Mouse (Mus musculus) Muller cell, postnatal 12 days (primary cell): Measurements from ENCODE around the gene Esam.

Source experiments
- DNase-seq: peaks from one replicate; pipeline ENCODE4 v3.0.0-alpha.2; 2015; ENCODE audit errors: inconsistent ontology term

Esam gene

DNA sequence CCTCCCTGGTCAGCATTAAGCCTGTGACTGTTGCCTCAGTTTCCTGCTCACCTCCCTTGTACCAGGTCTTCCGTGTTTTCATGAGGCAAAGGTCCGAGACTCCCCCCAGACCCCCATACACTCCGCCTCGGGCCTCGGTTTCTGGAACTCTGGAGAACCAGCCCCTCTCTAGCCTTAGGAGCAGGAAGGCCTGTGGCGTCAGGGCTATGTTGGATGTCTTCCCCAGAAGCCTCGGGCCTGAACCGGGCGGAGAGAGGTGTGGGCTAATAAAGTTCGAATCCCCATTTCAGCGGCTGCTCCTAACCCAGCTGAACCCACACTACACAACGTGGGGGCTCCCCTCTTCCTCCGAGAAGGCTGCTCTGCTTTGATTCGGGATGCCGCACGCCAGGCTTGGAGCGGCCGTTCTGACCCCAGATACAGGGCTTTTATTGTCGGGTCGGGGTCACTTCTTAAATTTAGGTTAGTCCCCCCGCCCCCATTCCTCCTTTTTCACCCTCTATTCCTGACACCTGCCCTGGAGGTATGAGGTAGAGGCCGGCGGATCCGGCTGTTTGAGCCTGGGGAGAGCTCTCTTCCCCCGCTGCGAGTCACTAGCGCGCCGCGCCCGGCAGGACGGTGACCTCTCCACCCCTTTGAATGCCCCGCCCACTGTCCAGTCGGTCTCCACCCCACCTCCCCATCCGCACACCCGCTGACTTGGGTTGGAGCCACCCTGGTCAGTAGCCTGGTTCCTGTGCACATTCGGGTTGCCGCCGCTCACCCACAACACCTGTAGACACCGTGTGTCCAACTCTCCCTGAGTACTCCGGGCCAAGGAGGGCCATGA lies at the start of gene Esam:
TSS of gene Esam (plus strand) at position 683 of the 829 bp plus-strand sequence.
- DNase-seq = peak; percentile 5

DNA sequence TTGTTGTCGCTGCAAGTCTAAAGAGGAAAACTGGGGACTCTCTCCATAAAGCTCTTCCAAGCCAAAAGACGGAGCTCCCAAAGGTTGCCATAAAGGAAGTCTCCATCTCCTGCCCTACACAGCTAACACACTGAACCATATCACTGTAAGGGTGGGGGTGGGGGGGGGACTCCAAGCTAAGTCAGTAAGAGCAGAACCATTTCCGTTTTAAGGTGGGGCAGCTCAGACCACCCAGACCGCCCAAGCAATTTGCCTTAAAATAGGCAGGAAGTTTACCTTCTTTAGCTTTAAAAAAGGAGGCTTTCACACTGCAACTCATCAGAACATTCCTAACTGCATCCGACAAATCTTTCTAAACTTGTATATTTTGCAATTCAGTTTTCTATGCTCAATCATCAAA lies 42.7 kb upstream of the Esam start:
- no peak for DNase-seq

DNA sequence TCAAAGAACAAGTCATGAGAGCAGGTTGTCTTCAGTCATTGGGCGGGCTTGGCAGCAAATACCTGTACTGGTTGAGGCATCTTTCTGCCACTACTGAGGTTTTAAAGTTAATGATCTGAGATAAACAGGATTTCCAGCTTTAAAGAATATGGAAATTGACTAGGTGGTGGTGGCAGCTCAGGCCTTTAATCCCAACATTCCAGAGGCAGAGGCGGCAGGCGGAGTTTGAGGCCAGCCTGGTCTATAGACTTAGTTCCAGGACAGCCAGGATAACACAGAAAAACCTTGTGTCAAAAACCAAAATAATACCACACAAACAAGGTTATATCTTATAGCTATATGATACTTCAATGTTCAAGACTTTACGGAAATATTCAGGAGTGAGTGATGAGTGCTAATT lies 39.8 kb upstream of the Esam start:
- no peak for DNase-seq

DNA sequence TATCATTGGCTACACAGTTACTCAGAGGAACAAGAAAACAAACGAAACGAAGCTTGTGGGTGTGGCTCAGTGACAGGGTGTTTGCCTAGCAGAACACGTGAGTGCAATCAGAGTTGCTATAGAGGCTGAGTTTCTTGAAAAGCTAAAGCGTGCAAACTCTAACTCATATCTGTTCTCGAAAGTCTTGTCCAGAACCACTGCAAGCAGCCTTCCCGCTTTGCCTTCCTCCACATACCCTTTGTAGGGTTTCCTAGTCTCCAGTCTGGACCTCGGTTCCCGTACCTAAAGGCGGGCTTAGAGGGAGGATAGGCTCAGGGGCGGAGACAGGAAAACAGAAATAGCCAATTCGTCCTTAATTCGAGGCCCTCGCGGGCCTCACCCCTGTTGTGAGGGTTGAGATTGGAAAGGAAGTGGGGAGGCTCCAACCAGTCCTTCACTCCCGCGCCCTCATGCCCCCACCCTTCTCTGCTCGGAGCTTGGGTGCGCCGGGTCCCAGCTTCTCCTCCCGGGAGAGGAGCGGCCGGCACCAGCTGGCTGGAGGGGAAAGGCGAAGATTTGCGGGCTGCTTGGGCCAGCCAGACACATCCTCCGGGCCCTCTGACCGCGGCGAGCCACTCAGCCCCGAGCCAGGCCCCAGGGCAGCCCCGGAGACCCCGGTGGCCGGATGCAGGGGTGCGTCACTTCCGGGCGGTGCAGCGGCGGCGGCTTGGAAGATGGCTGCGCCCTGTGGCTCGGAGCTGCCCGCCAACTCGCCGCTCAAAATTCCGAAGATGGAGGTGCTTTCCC lies 39.1 kb upstream of the Esam start, which contains the start of gene Msantd2:
TSS of gene Msantd2 (plus strand) at position 709 of the 786 bp plus-strand sequence.
- peak; percentile 93 for DNase-seq

DNA sequence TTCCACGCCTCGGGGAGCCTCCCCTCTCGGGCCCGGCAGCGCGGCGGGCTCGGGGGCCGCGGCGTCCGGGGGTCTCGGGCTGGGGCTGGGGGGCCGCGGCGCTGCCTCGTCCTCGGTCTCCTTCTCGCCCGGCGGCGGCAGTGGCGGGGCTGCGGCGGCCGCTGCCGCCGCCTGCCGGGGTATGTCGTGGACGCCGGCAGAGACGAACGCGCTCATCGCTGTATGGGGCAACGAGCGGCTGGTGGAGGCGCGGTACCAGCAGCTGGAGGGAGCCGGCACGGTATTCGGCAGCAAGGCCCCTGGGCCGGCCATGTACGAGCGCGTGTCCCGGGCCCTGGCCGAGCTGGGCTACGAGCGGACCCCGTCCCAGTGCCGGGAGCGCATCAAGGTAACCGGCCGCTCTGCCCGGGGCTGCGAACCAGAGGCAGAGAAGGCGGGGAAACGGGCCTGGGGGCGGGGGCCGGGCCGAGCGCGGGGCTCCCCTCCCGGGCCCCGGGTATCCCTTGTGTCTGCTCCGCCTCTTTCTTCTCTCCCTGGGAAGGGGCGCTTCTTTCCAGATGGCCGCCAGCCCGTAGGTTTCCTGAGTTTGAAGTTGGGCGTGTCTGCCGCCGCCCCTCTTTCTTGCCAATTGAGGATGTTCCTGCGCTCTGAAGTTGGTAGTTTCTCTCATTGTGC lies 38.3 kb upstream of the Esam start:
- DNase-seq = peak; percentile 73

GRCm38 (mm10) chr9:37495761-37496160 lies 32.1 kb upstream of the Esam start:
- no peak for DNase-seq

DNA sequence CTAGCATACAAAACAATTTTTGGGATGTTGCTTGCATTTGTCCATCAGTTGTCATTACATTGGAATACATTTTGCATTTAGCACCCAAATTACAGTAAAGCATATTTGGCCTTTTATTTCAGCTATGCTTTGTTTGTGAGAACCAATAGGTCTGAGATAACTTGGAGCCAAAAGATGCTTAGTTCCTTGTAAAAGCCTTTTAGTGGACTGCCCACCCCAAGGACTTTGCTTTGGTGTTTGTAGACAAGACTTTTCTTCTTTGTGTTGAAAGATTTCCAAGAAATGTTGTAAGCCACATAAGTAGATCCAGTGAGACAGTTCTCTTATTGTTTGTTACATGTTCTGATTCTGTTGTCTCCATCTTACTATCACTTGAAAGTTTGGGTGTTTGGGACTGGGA lies 31.6 kb upstream of the Esam start:
- DNase-seq = no peak

- no peak for DNase-seq
Measured at GRCm38 (mm10) chr9:37500201-37500600, 27.7 kb upstream of the Esam start.

GRCm38 (mm10) chr9:37501170-37501569 lies 26.7 kb upstream of the Esam start:
- no peak for DNase-seq

DNA sequence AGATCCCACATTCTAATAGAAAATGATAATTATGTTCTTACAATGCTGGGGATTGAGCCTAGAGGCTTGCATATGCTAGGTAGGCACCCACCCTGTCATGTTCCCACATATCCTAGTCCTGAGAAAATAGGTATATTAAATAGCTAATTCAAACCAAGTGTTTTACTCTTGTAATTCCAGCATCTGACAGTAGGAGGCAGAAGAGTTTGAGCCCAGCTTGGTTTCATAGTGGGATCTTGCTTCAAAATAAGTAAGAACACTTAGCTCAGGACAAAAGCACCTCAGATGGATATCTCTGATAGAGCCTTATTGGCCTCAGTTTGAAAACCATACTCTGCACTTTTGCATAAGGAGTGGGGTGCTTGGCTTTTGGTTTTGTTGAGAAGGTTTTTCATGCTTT lies 23.5 kb upstream of the Esam start:
- DNase-seq = no peak

DNA sequence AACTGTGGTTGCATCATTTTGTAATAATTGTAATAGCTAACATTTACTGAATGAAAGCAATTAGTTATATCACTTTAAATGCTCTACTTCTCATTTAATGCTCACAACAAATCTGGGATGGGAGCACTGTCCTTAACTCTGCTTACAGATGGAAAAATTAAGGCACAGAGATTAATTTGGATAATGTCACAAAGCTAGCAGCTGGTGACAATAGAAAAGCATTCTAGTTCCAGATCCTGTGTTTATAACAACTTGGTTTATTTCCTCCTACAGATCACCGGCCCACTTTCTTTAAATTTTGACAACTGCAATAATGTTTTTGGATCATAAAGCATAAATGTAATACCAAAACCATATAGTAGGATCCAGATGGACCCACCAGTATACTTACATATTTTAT lies 21.9 kb upstream of the Esam start:
- DNase-seq = no peak

- no peak for DNase-seq
Measured at GRCm38 (mm10) chr9:37512097-37512496, 15.8 kb upstream of the Esam start.

DNA sequence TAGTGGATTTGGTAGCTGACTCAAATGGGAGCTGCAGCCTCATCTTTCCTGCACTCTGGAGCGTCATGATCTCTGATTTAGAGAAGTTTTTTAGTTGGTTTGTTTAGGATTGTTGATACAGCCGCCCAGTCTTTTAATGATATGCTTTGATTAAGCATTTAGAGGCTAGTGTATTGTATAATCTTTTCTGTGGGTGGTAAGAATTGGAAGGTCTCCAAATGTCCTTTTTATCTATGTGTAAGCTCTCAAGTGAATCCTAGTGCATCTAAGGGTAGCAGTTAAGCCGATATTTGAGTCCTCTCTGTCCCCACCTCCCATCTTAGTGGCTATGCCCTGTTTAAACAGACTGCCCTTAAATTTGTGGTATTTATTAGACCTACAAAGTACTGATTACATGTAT lies 13.4 kb upstream of the Esam start:
- no peak for DNase-seq

DNA sequence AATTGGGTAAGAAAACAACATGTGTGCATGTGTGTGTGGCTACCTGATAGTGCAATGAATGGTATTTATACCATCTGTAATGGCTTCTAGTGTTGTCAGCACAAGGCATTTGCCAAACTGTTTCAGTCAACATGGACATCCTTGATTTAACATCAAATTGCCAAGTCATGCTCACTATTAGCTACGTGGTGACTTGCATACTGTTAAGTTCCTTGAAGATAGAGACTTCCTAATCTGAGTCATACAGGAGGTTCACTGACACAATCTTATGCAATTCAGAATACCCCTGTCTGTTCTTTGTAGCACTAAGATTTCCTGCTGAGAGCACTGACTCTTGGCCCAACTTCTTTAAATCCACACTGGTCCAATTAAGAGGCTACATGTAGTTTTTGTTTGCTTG lies 10.4 kb upstream of the Esam start:
- DNase-seq = peak; percentile 10

- DNase-seq = no peak
Measured at GRCm38 (mm10) chr9:37518991-37519390, 8.9 kb upstream of the Esam start.

DNA sequence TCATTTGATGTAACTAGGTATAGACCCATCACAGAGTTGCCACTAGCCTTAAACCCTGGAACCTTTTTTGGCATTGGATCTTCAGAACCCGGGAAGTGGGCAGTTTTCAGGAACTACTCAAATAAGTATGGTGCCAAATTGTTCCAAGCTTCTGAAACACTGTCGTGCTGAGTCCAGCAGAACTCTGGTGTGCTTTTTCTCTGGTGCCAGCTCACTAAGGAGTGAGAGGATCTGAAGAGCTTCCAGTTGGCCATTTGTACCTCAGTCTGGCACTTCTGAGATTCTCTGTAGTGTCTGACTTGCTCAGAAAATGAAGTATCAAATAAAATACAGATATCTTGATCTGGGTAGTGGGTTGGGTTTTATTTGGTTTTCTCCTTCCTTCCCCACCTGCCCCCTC lies 7.9 kb upstream of the Esam start:
- DNase-seq = no peak

DNA sequence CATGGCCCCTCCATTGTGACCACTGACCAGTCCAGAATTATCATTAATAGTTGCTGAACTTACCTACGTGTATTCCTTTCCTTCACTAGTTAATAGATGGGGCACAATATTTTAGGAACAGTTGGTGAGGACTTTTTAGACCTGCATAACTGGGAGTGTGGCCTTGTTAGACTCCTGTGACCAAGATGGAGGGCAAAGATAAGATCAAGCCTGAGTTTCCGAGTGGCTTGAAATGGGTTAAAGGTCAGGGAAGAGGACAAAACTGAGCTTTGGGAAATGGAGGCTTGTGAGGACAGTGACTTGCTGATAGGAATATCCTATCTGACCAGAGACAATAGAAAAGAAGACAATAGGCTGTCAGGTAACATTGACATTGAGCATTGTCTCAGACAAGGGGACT lies 2.4 kb upstream of the Esam start:
- DNase-seq = no peak

DNA sequence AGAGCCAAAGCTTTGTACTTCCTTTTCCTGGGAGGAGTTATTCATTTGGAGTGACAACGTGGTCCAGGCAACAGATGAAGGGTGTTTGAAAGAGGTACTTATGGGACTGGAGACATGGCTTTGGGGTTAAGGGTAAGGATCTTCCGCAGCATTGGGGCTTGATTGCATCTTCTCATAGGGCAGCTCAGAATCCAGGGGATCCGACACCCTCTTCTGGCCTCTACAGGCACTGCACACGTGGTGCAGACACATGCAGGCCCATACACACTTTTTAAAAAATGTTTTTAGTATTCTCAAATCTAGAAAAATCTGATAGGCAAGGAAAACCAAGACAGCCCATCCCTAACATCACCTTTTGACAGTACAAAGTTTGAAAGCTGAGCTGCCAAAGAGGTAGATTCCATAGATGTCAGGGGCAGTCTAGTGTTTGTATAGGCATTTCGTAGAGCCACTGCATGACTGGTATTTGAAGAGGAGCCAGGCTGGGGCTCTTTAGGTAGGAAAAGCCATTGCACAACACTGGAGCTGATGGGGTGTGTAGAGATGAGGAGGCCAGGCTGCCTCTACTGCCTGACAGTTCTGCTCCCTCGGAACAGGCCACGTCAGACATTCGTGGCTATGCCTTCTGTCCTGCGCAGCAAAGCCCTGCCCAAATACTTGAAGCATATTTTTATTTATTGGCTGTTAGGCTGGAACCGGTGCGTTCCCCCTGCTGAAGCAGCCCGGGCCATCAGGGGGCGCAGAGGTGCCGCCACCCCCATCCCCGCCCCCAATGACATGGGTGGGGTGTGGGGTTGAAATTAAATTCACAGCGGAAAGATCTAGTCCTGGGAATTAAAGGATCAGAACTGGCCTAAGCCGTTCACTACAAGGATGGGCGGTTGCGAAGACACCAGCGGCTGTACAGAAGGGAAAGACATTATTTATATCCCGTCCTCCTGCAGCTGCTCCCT lies 1.2 kb upstream of the Esam start:
- DNase-seq = no peak

GRCm38 (mm10) chr9:37528225-37528970 lies 520 bp downstream of the Esam start:
- DNase-seq = no peak

DNA sequence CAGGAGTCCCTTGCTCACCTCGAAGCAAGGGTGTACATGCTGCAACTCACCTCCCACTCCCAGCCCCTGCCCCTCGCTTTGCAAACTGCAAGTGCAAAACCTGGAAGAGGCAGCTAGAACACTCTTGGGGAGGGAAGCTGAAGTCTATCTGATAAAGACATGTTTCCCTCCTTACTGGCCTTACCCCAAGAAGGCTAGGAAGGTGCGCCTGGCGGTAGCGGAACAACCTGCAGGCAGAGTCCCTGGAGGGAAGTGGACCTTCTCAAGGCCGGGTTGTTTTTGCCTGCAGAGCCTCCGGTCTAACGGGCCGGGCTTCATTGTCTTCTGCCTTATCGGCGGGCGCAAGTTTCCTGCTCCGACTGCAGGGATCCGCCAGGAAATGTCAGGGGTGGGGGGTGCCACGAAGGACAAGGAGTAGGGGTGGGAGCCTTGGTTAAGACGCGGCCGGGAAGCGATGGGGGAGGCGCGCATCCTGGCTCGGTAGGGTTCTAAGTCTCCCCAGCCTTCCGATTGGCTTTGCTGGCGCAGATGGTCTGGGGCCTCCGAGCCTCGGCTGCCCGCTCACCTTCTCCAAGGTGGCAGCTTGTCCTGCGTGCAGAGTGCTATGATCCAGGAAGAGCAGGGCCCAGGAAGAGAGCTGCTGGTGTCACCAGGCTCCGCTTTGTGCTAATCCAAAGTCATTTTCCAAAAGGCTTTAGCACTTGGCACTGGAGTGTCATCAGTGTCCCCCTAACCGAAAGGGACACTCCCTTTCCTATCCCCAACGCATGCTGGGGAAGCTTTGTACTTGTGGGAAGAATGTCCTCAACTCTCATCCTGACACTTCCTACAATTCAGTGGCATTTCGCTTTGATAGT lies 2.4 kb downstream of the Esam start:
- DNase-seq = peak; percentile 20
